Mouse (Mus musculus) T-helper 17 cell (primary cell): ENCODE measurements at regions not wholly inside any gene's neighbourhood (a gene's known extent, or its start where the extent isn't known, plus 50 kb on each side); places are given as distances from the start of the nearest gene placed in this dataset.

ENCODE experiments used
- in situ Hi-C, 2 experiments: fragments of 300-600 bp; cut with MboI, MseI; formaldehyde crosslinking; loops; 1 replicate in 1 of 2; 2 replicates in 1 of 2; pipeline ENCODE4 v1.15.1; 2025; ENCODE audit warnings: high pct_unique_total_duplicates in 2 of 2

- in situ Hi-C loops = no loop called here
These were observed 58.8 kb upstream of the Acsl1 start for GRCm38 (mm10) chr8:46411877-46412625.

- in situ Hi-C loops = no loop called here
These were observed 57.4 kb upstream of the Acsl1 start for GRCm38 (mm10) chr8:46413349-46414024.

GRCm38 (mm10) chr8:46414874-46415273, 56.0 kb upstream of the Acsl1 start:
- in situ Hi-C loops = no loop called here

- in situ Hi-C loops = no loop called here
These were observed 51.4 kb upstream of the Acsl1 start for GRCm38 (mm10) chr8:46419402-46419801.

- in situ Hi-C loops = no loop called here
These were observed 50.4 kb upstream of the Acsl1 start for GRCm38 (mm10) chr8:46420476-46420875.
